Mouse (Mus musculus) liver, adult 10 weeks (tissue): ENCODE data around the gene Nup133. TPM values are rescaled to one million over a fixed set of nuclear protein-coding genes. Genes with fewer than 3 reads are reported as not detected.

Source experiments
- polyA plus RNA-seq: library from polyadenylated mRNA; stranded (reverse); fragments of 350-450 nt; fragmentation: Illumina TruSeq; extraction: RNeasy Lipid Tissue Mini Kit (QIAGEN cat#74804); gene quantifications from one replicate; pipeline ENCODE4 v1.2.3, GENCODE M21; 2014; ENCODE audit warnings: low read depth, low replicate concordance

Nup133 gene
- 3.7 TPM for polyA plus RNA-seq

DNA sequence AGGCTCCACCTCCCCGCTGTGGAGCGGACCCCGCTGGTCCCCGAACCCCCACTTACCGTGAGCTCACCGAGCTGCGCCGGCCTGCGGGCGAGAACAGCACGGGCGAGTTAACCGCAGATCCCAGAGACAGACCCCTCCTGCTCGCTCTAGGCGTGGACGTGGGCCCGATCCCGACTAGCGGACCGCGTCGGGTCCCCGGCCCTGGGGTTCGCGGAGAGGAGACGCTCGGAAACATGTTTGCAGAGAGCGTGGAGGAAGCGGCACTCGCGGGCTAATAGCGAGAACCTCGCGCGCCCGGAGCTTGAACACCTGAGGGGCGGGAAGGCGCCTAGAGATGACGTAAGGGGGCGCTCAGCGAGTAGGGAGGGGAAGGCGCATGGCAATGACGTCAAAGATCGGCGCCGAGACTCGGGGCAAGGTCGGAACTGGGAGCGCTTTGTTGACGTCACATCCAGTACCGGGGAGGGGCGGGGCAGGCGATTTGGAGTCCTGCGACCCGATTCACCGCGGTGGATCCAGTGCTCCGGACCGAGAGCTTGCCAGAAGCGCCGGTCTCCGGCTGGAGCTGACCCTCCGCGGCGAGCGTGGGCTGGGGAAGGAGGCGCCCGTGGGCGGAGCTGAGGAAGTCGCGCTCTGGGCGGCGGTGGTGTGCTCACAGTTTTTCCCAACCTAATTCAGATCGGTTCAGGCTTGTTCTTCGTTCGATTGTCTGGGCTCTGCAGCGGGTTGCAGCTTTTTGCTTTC lies at the start of gene Nup133:
Gene Nup133 (minus strand): TSS at position 324 of the 744 bp plus-strand sequence.

DNA sequence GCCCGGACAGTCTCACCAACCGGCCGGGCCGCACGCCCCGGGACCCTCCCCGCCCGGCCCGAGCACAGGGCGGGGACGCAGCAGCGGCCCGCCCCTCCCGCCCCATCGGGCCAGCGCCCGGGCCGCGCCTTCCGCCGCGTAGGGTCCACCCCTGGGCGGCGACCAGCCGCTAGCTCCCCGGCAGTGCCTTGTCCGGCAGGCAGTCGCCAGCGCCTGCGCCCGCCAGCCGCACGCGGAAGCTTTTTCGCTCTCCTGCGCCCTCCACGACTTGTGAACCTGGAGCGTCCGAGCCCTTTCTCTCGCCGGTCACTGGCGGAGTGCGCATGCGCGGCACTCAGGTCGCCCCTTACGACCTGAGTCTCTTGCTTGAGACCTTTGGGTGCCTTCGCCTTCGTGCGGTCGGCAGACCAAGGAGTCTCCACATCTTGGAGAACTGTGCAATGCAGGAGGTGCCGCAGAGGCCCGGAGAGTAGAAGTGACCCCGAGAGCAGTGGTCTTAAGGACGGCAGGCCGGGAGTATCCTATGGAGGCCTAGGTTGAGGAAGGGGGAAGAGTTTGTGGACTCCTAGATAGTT lies 33.8 kb upstream of the Nup133 start, which contains the start of gene Abcb10:
Gene Abcb10 (minus strand): TSS at position 297 of the 575 bp plus-strand sequence.

DNA sequence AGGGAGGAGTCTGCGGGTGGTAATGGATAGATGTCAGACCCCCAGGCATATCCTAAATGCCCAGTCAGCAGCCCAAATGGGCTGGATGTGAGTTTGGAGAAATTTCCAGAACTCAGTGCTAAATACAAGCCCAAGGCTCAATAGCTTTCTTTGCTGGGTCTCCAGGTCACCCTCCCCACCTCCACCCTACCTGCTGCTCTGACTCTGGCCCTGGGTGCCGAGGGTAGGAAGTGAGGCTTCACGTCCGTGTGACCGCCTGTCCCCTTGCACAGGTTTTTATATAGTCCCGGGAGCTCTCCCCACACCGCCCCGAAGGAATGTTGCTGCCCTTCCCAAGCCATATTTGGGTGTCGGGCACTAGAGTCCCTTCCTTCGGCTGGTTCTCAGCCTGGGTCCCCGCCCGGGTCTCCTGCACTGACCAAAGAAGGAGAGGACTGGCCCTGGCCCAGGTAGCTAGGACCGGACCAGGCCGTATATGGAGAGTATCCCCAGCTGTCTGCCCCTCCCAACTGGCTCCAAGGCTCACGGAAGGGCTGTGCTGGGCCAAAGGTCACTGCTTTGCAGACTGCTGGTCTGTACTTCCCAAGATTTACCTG lies 54.5 kb downstream of the Nup133 start, which contains the start of gene Acta1:
Gene Acta1 (minus strand): TSS at position 250 of the 596 bp plus-strand sequence.

DNA sequence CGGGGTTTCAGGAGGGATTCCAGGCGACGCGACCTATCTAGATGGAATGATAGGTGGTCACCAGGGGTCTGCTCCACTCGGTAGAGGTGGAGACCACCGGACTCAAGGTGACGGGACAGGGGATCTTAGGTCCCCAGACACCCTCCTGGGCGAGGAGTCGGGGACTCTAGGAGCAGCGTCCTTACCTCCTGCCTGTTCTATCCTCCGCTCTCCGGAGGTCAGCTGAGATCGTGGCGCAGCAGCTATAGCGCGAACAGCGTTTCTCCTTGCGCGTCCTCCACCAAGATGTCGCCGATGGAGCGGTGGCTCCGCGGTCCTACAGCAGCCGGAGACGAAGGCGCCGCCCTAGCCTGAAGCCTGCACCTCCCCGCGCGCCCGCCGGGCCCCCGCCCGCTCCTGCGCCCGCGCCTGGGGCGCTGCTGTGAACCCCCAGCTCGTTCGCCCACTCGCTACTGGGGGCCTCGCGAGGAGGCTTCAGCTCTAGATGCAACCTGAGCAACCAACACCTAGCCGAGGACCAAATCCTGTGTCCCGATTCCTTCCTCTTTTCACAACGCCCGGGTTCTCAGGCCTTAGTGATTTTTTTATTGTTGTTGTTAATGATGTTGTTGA lies 89.3 kb downstream of the Nup133 start, which contains the start of gene Ccsap:
Gene Ccsap (minus strand): TSS at position 562 of the 612 bp plus-strand sequence.

Other genes with a start within 250 kb of the Nup133 start
- gene Rab4a, start 143.3 kb downstream of the Nup133 start, polyA plus RNA-seq, result 9.1 TPM
- gene Ccsap, start 89.1 kb downstream of the Nup133 start, polyA plus RNA-seq, result not detected
- not detected for gene Acta1, start 54.5 kb downstream of the Nup133 start, polyA plus RNA-seq
- 10.1 TPM for gene Abcb10, start 33.9 kb upstream of the Nup133 start, polyA plus RNA-seq
- 3.3 TPM for gene Taf5l, start 72.1 kb upstream of the Nup133 start, polyA plus RNA-seq
- 2.0 TPM for gene Urb2, start 72.2 kb upstream of the Nup133 start, polyA plus RNA-seq